Mouse (Mus musculus) CH12.LX (cell line): ENCODE data around the gene Atp5b. TPM values are rescaled to one million over a fixed set of nuclear protein-coding genes. Genes with fewer than 3 reads are reported as not detected.
"Not testable (repeated sequence)": the region's sequence is repeated elsewhere in the genome, so short reads cannot be mapped to it uniquely, and the experiment has no call there.

ENCODE experiments used
- DNase-seq: peaks from one replicate; pipeline ENCODE4 v3.0.0-alpha.2; 2013; ENCODE audit errors: extremely low read depth
- H3K27ac ChIP-seq: 2 replicates; pipeline ENCODE4 v1.5.1; 2012; ENCODE audit warnings: low read depth, mild to moderate bottlenecking, control low read depth, moderate library complexity; ENCODE audit not compliant: insufficient read depth
- H3K27me3 ChIP-seq: replicated peaks from 2 replicates; pipeline ENCODE3; 2012; ENCODE audit warnings: inconsistent platforms
- H3K36me3 ChIP-seq, 2 experiments: replicated peaks in 1 of 2; 2 replicates each; pipeline versions ENCODE3 to v1.6.1; 2012; ENCODE audit warnings: inconsistent platforms in 1 of 2, low read length in 1 of 2, mild to moderate bottlenecking in 1 of 2, mixed read lengths in 1 of 2, moderate library complexity in 1 of 2; ENCODE audit not compliant: control insufficient read depth in 1 of 2, insufficient read depth in 1 of 2
- H3K4me1 ChIP-seq, 2 experiments: 2 replicates each; pipeline ENCODE4 v1.6.1; 2012; ENCODE audit warnings: inconsistent platforms in 1 of 2, moderate library complexity in 1 of 2; ENCODE audit not compliant: insufficient read depth in 2 of 2, control insufficient read depth in 1 of 2
- H3K4me2 ChIP-seq: 2 replicates; pipeline ENCODE4 v1.6.1; 2012; ENCODE audit warnings: low read depth, mild to moderate bottlenecking, control low read depth; ENCODE audit not compliant: poor library complexity, insufficient read depth, severe bottlenecking
- H3K4me3 ChIP-seq, 3 experiments: fragments of 150-350 bp in 1 of 3; sonication (generic) in 1 of 3; replicated peaks in 1 of 3; 2 replicates each; pipeline versions ENCODE3 to v1.5.1; 2011 to 2012; ENCODE audit warnings: low read depth in 2 of 3, low read length in 2 of 3, mild to moderate bottlenecking in 2 of 3, moderate library complexity in 2 of 3, control low read depth in 1 of 3, improper control_type of control experiment in 1 of 3, inconsistent platforms in 1 of 3, mixed read lengths in 1 of 3; ENCODE audit not compliant: poor library complexity in 1 of 3
- H3K79me2 ChIP-seq: replicated peaks from 2 replicates; pipeline ENCODE4 v1.6.1; 2012; ENCODE audit warnings: mild to moderate bottlenecking, moderate library complexity; ENCODE audit not compliant: control insufficient read depth, poor library complexity, insufficient read depth, severe bottlenecking; ENCODE audit errors: extremely low read depth
- H3K9ac ChIP-seq: 2 replicates; pipeline ENCODE4 v1.6.1; 2012; ENCODE audit warnings: low read depth, mild to moderate bottlenecking, control low read depth, moderate library complexity; ENCODE audit not compliant: insufficient read depth
- H3K9me3 ChIP-seq: replicated peaks from 2 replicates; pipeline ENCODE3; 2012; ENCODE audit warnings: low read length, inconsistent platforms, mixed read lengths
- CTCF ChIP-seq, 2 experiments: IDR thresholded peaks in 1 of 2; conservative IDR thresholded peaks in 1 of 2; 2 replicates each; pipeline ENCODE4 v1.5.1; 2011 to 2012; ENCODE audit warnings: low read depth in 2 of 2, low read length in 2 of 2, improper control_type of control experiment in 1 of 2, inconsistent platforms in 1 of 2, mild to moderate bottlenecking in 1 of 2, moderate library complexity in 1 of 2
- E2F4 ChIP-seq: IDR thresholded peaks from 2 replicates; pipeline ENCODE4 v1.6.1; 2011; ENCODE audit warnings: low read depth, low read length, improper control_type of control experiment; ENCODE audit not compliant: insufficient replicate concordance
- ELF1 ChIP-seq: IDR thresholded peaks from 2 replicates; pipeline ENCODE4 v1.6.1; 2014; ENCODE audit warnings: low read depth, mild to moderate bottlenecking, inconsistent platforms, low read length, improper control_type of control experiment
- EP300 ChIP-seq: IDR thresholded peaks from 2 replicates; pipeline ENCODE4 v1.6.1; 2011; ENCODE audit warnings: low read length, improper control_type of control experiment
- IRF4 ChIP-seq: IDR thresholded peaks from 2 replicates; pipeline ENCODE4 v1.6.1; 2014; ENCODE audit warnings: low read depth, mild to moderate bottlenecking, inconsistent platforms, low read length, improper control_type of control experiment
- JUN ChIP-seq: IDR thresholded peaks from 2 replicates; pipeline ENCODE4 v1.6.1; 2011; ENCODE audit warnings: low read depth, mild to moderate bottlenecking, low read length, improper control_type of control experiment, moderate library complexity; ENCODE audit not compliant: insufficient read depth
- KAT2A ChIP-seq: IDR thresholded peaks from 2 replicates; pipeline ENCODE4 v1.6.1; 2012; ENCODE audit warnings: low read length, improper control_type of control experiment, inconsistent platforms; ENCODE audit not compliant: insufficient replicate concordance
- MAFK ChIP-seq: IDR thresholded peaks from 2 replicates; pipeline ENCODE4 v1.6.1; 2011; ENCODE audit warnings: low read length, improper control_type of control experiment; ENCODE audit not compliant: insufficient replicate concordance
- NELFE ChIP-seq: IDR thresholded peaks from 2 replicates; pipeline ENCODE4 v1.6.1; 2011; ENCODE audit warnings: low read depth, low read length, improper control_type of control experiment
- PAX5 ChIP-seq: IDR thresholded peaks from 2 replicates; pipeline ENCODE4 v1.6.1; 2012; ENCODE audit warnings: low read length, inconsistent platforms, mixed read lengths
- POLR2AphosphoS2 ChIP-seq: IDR thresholded peaks from 2 replicates; pipeline ENCODE4 v1.6.1; 2011; ENCODE audit warnings: low read depth, low read length, improper control_type of control experiment
- RAD21 ChIP-seq: IDR thresholded peaks from 2 replicates; pipeline ENCODE4 v1.6.1; 2011; ENCODE audit warnings: low read depth, mild to moderate bottlenecking, low read length, improper control_type of control experiment, moderate library complexity
- ZC3H11A ChIP-seq: IDR thresholded peaks from 2 replicates; pipeline ENCODE4 v1.6.1; 2012; ENCODE audit warnings: low read depth, mild to moderate bottlenecking, inconsistent platforms, low read length, improper control_type of control experiment
- ZKSCAN1 ChIP-seq: IDR thresholded peaks from 2 replicates; pipeline ENCODE4 v1.6.1; 2012; ENCODE audit warnings: low read depth, inconsistent platforms, low read length, improper control_type of control experiment, borderline replicate concordance
- dilution Hi-C: fragments of 300-500 bp; cut with MboI; formaldehyde crosslinking; loops from 2 replicates; pipeline ENCODE4 v1.14.3; 2020; ENCODE audit warnings: low sequenced_read_pairs; ENCODE audit not compliant: extremely low pct_unique_long_range_greater_than_20kb, extremely low pct_ligation_motif_present
- in situ Hi-C: fragments of 300-500 bp; cut with MboI; formaldehyde crosslinking; loops from 3 replicates; pipeline ENCODE4 v1.14.3; 2019; ENCODE audit warnings: low sequenced_read_pairs, low pct_ligation_motif_present, low pct_unique_long_range_greater_than_20kb, mixed read lengths
- polyA plus RNA-seq: library from polyadenylated mRNA; unstranded; fragments of >175 nt; gene quantifications from 2 replicates; pipeline ENCODE4 v1.2.1, GENCODE M21; 2012; ENCODE audit warnings: low read depth; ENCODE audit not compliant: insufficient read length
- total RNA-seq, 2 experiments: library from RNA; depleted of rRNA; stranded (reverse); fragments of 300-350 nt in 1 of 2; fragments of >200 nt in 1 of 2; gene quantifications; 2 replicates each; pipeline ENCODE4 v1.2.3; 2012 to 2014

Atp5b gene
- total and polyA plus RNA-seq, 3 experiments: 1,607 to 1,775 (median 1,695) TPM

GRCm38 (mm10) chr10:128086391-128086790 lies 3.3 kb downstream of the Atp5b start:
- no peak for TF ChIP-seq ZKSCAN1
- TF ChIP-seq IRF4: no peak
- peak; percentile 49 to 57; a peak in 3 of 4 replicates for TF ChIP-seq CTCF (conservative IDR thresholded peaks at IDR 0.05 in 1 of 2, IDR thresholded peaks at IDR 0.05 in 1 of 2; ENCODE audit: low read depth in 2 of 2, low read length in 2 of 2)
- Histone ChIP-seq H3K27me3 (no peaks in the 10 kb centered on the region), H3K9me3 (no peaks in the 10 kb centered on the region), H3K27ac (no peak overlapping the region), H3K4me3 (no peak overlapping the region), H3K36me3 (peaks cover 46 to 61% of the 10 kb centered on the region in 2 experiments), H3K4me2 (no peak overlapping the region), H3K79me2 (peaks cover 35% of the 10 kb centered on the region), H3K4me1 (peaks cover 3 to 62% of the 10 kb centered on the region in 2 experiments; a peak in 3 of 4 replicates), H3K9ac (no peak overlapping the region)
- in situ Hi-C loops: no loop called here
- dilution Hi-C loops: no loop called here
- peak; percentile 59 for DNase-seq

- H3K36me3 ChIP-seq: peaks cover 46 to 61% of the 10 kb centered on the region in 2 experiments
These were observed 4.1 kb downstream of the Atp5b start for GRCm38 (mm10) chr10:128087216-128087615.

GRCm38 (mm10) chr10:128088181-128088580 lies 5.1 kb downstream of the Atp5b start:
- no peaks in the 10 kb centered on the region for H3K27me3 ChIP-seq
- peaks cover 0 to 53% of the 10 kb centered on the region in 2 experiments; a peak in 2 of 4 replicates for H3K4me1 ChIP-seq
- peaks cover 36% of the 10 kb centered on the region for H3K79me2 ChIP-seq
- H3K27ac ChIP-seq: no peak overlapping the region
- H3K9ac ChIP-seq: no peak overlapping the region
- no peak overlapping the region for H3K4me3 ChIP-seq
- dilution Hi-C loops: no loop called here
- no peak overlapping the region for H3K4me2 ChIP-seq
- no peak for DNase-seq
- TF ChIP-seq PAX5: no peak
- TF ChIP-seq NELFE: no peak
- TF ChIP-seq, all 38 proteins: peak for 0
- Histone ChIP-seq H3K9me3 (no peaks in the 10 kb centered on the region), H3K36me3 (peaks cover 46 to 61% of the 10 kb centered on the region in 2 experiments)
- in situ Hi-C loops: no loop called here

More at GRCm38 (mm10) chr10:128087216-128087615, 4.1 kb downstream of the Atp5b start:
- dilution Hi-C loops, H3K9ac ChIP-seq, H3K9me3 ChIP-seq, H3K27me3 ChIP-seq, H3K27ac ChIP-seq, in situ Hi-C loops, DNase-seq, H3K4me2 ChIP-seq, H3K4me3 ChIP-seq: not testable (repeated sequence)
- H3K4me1 ChIP-seq: peaks cover 0 to 53% of the 10 kb centered on the region in 2 experiments; a peak in 2 of 4 replicates
- peaks cover 35% of the 10 kb centered on the region for H3K79me2 ChIP-seq

- Histone ChIP-seq H3K27me3 (no peaks in the 10 kb centered on the region), H3K4me3 (no peak overlapping the region), H3K4me2 (no peak overlapping the region), H3K36me3 (peaks cover 45 to 52% of the 10 kb centered on the region in 2 experiments), H3K79me2 (peaks cover 20% of the 10 kb centered on the region), H3K9me3 (no peaks in the 10 kb centered on the region), H3K27ac (no peak overlapping the region), H3K4me1 (peaks cover 2 to 60% of the 10 kb centered on the region in 2 experiments; a peak in 3 of 4 replicates), H3K9ac (no peak overlapping the region)
- TF ChIP-seq ZC3H11A (no peak), E2F4 (no peak), RAD21 (no peak), KAT2A (no peak), MAFK (no peak), POLR2AphosphoS2 (no peak), ELF1 (no peak), JUN (no peak), EP300 (no peak), IRF4 (no peak)
- in situ Hi-C loops: loop anchor here (5.0 to 10.0 kb wide), 2 partner anchors 55 to 102 kb away; partner anchors contain the start of gene Gls2
- no peak for DNase-seq
- dilution Hi-C loops: no loop called here
These were observed 6.8 kb downstream of the Atp5b start for GRCm38 (mm10) chr10:128089842-128090241.
